Mouse (Mus musculus): ENCODE measurements around the gene Tm9sf4. TPM values are rescaled to one million over a fixed set of nuclear protein-coding genes. Genes with fewer than 3 reads are reported as not detected.
A peak's percentile ranks its signal among the peaks of the same experiment; 100 is the strongest.

The Tm9sf4 gene
- 52.5 and 52.7 TPM in 2 replicates for polyA plus RNA-seq (2012; rRNA removed)

- no peaks in the 10 kb centered on the region for H3K36me3 ChIP-seq (ENCODE audit: control insufficient read depth, insufficient read depth, low read length)
- H3K27me3 ChIP-seq (ENCODE audit: control insufficient read depth, insufficient read depth, low read length), result no peaks in the 10 kb centered on the region
- H3K4me3 ChIP-seq (ENCODE audit: control insufficient read depth, low read depth, low read length), result peak within 1 kb of the TSS; percentile 95
- TF ChIP-seq POLR2A (IDR thresholded peaks at IDR 0.05; ENCODE audit: control insufficient read depth, low read depth, low read length) (peak; percentile 87; the same call in 1 of the 2 replicates), CTCF (IDR thresholded peaks at IDR 0.05; ENCODE audit: control insufficient read depth, insufficient read depth, insufficient replicate concordance, low read depth, low read length) (no peak)
- peaks cover 5% of the 10 kb centered on the region; the same call in 1 of the 2 replicates for H3K4me1 ChIP-seq (ENCODE audit: control insufficient read depth, insufficient read depth, low read length)
- H3K27ac ChIP-seq (ENCODE audit: control insufficient read depth, insufficient read depth, low read depth, low read length), result peak within 1 kb of the TSS; percentile 97
Observed at GRCm38 (mm10) chr2:153160844-153161683, at the start of gene Tm9sf4. Tm9sf4 (plus strand) TSS chr2:153161303.

- no peaks in the 10 kb centered on the region for H3K27me3 ChIP-seq (ENCODE audit: control insufficient read depth, insufficient read depth, low read length)
- TF ChIP-seq POLR2A (IDR thresholded peaks at IDR 0.05; ENCODE audit: control insufficient read depth, low read depth, low read length) (no peak), CTCF (IDR thresholded peaks at IDR 0.05; ENCODE audit: control insufficient read depth, insufficient read depth, insufficient replicate concordance, low read depth, low read length) (no peak)
- no peak overlapping the region for H3K4me3 ChIP-seq (ENCODE audit: control insufficient read depth, low read depth, low read length)
Observed at GRCm38 (mm10) chr2:153115679-153116081, 45.4 kb upstream of the Tm9sf4 start.

GRCm38 (mm10) chr2:153117051-153117486, 44.0 kb upstream of the Tm9sf4 start:
- Histone ChIP-seq H3K27me3 (ENCODE audit: control insufficient read depth, insufficient read depth, low read length) (no peaks in the 10 kb centered on the region), H3K36me3 (ENCODE audit: control insufficient read depth, insufficient read depth, low read length) (no peaks in the 10 kb centered on the region), H3K4me1 (ENCODE audit: control insufficient read depth, insufficient read depth, low read length) (no peaks in the 10 kb centered on the region), H3K4me3 (ENCODE audit: control insufficient read depth, low read depth, low read length) (no peak overlapping the region), H3K27ac (ENCODE audit: control insufficient read depth, insufficient read depth, low read depth, low read length) (no peak overlapping the region)
- TF ChIP-seq CTCF (IDR thresholded peaks at IDR 0.05; ENCODE audit: control insufficient read depth, insufficient read depth, insufficient replicate concordance, low read depth, low read length) (no peak), POLR2A (IDR thresholded peaks at IDR 0.05; ENCODE audit: control insufficient read depth, low read depth, low read length) (no peak)

More at GRCm38 (mm10) chr2:153115679-153116081, 45.4 kb upstream of the Tm9sf4 start:
- H3K27ac ChIP-seq (ENCODE audit: control insufficient read depth, insufficient read depth, low read depth, low read length), result no peak overlapping the region
- H3K4me1 ChIP-seq (ENCODE audit: control insufficient read depth, insufficient read depth, low read length), result no peaks in the 10 kb centered on the region
- H3K36me3 ChIP-seq (ENCODE audit: control insufficient read depth, insufficient read depth, low read length), result no peaks in the 10 kb centered on the region

GRCm38 (mm10) chr2:153119488-153119887, 41.6 kb upstream of the Tm9sf4 start:
- H3K36me3 ChIP-seq (ENCODE audit: control insufficient read depth, insufficient read depth, low read length), result no peaks in the 10 kb centered on the region
- TF ChIP-seq POLR2A (IDR thresholded peaks at IDR 0.05; ENCODE audit: control insufficient read depth, low read depth, low read length), result no peak
- no peak for TF ChIP-seq CTCF (IDR thresholded peaks at IDR 0.05; ENCODE audit: control insufficient read depth, insufficient read depth, insufficient replicate concordance, low read depth, low read length)
- no peaks in the 10 kb centered on the region for H3K4me1 ChIP-seq (ENCODE audit: control insufficient read depth, insufficient read depth, low read length)
- H3K4me3 ChIP-seq (ENCODE audit: control insufficient read depth, low read depth, low read length), result no peak overlapping the region
- H3K27ac ChIP-seq (ENCODE audit: control insufficient read depth, insufficient read depth, low read depth, low read length), result no peak overlapping the region
- H3K27me3 ChIP-seq (ENCODE audit: control insufficient read depth, insufficient read depth, low read length), result no peaks in the 10 kb centered on the region

- Histone ChIP-seq H3K27ac (ENCODE audit: control insufficient read depth, insufficient read depth, low read depth, low read length) (no peak overlapping the region), H3K4me3 (ENCODE audit: control insufficient read depth, low read depth, low read length) (no peak overlapping the region), H3K27me3 (ENCODE audit: control insufficient read depth, insufficient read depth, low read length) (no peaks in the 10 kb centered on the region), H3K4me1 (ENCODE audit: control insufficient read depth, insufficient read depth, low read length) (no peaks in the 10 kb centered on the region), H3K36me3 (ENCODE audit: control insufficient read depth, insufficient read depth, low read length) (no peaks in the 10 kb centered on the region)
- TF ChIP-seq POLR2A (IDR thresholded peaks at IDR 0.05; ENCODE audit: control insufficient read depth, low read depth, low read length) (no peak), CTCF (IDR thresholded peaks at IDR 0.05; ENCODE audit: control insufficient read depth, insufficient read depth, insufficient replicate concordance, low read depth, low read length) (no peak)
Observed at GRCm38 (mm10) chr2:153120126-153120525, 41.0 kb upstream of the Tm9sf4 start.

GRCm38 (mm10) chr2:153121821-153122615, 39.1 kb upstream of the Tm9sf4 start:
- Histone ChIP-seq H3K4me1 (ENCODE audit: control insufficient read depth, insufficient read depth, low read length) (no peaks in the 10 kb centered on the region), H3K36me3 (ENCODE audit: control insufficient read depth, insufficient read depth, low read length) (no peaks in the 10 kb centered on the region), H3K4me3 (ENCODE audit: control insufficient read depth, low read depth, low read length) (no peak overlapping the region), H3K27me3 (ENCODE audit: control insufficient read depth, insufficient read depth, low read length) (no peaks in the 10 kb centered on the region), H3K27ac (ENCODE audit: control insufficient read depth, insufficient read depth, low read depth, low read length) (no peak overlapping the region)
- TF ChIP-seq CTCF (IDR thresholded peaks at IDR 0.05; ENCODE audit: control insufficient read depth, insufficient read depth, insufficient replicate concordance, low read depth, low read length) (no peak), POLR2A (IDR thresholded peaks at IDR 0.05; ENCODE audit: control insufficient read depth, low read depth, low read length) (no peak)

GRCm38 (mm10) chr2:153122701-153123100, 38.4 kb upstream of the Tm9sf4 start:
- no peak overlapping the region for H3K27ac ChIP-seq (ENCODE audit: control insufficient read depth, insufficient read depth, low read depth, low read length)
- no peaks in the 10 kb centered on the region for H3K4me1 ChIP-seq (ENCODE audit: control insufficient read depth, insufficient read depth, low read length)
- no peaks in the 10 kb centered on the region for H3K36me3 ChIP-seq (ENCODE audit: control insufficient read depth, insufficient read depth, low read length)
- TF ChIP-seq CTCF (IDR thresholded peaks at IDR 0.05; ENCODE audit: control insufficient read depth, insufficient read depth, insufficient replicate concordance, low read depth, low read length) (no peak), POLR2A (IDR thresholded peaks at IDR 0.05; ENCODE audit: control insufficient read depth, low read depth, low read length) (no peak)
- no peaks in the 10 kb centered on the region for H3K27me3 ChIP-seq (ENCODE audit: control insufficient read depth, insufficient read depth, low read length)
- no peak overlapping the region for H3K4me3 ChIP-seq (ENCODE audit: control insufficient read depth, low read depth, low read length)
